Mouse (Mus musculus) urinary bladder, postnatal 36 days (tissue): Measurements from ENCODE around the gene Gmnn.
"Not testable (repeated sequence)": the region's sequence is repeated elsewhere in the genome, so short reads cannot be mapped to it uniquely, and the experiment has no call there.

Experiments
- DNase-seq, 2 experiments: peaks; one replicate each; pipeline ENCODE4 v3.0.0; 2022; ENCODE audit warnings: low spot score in 2 of 2, mixed read lengths in 1 of 2

Gmnn gene

DNA sequence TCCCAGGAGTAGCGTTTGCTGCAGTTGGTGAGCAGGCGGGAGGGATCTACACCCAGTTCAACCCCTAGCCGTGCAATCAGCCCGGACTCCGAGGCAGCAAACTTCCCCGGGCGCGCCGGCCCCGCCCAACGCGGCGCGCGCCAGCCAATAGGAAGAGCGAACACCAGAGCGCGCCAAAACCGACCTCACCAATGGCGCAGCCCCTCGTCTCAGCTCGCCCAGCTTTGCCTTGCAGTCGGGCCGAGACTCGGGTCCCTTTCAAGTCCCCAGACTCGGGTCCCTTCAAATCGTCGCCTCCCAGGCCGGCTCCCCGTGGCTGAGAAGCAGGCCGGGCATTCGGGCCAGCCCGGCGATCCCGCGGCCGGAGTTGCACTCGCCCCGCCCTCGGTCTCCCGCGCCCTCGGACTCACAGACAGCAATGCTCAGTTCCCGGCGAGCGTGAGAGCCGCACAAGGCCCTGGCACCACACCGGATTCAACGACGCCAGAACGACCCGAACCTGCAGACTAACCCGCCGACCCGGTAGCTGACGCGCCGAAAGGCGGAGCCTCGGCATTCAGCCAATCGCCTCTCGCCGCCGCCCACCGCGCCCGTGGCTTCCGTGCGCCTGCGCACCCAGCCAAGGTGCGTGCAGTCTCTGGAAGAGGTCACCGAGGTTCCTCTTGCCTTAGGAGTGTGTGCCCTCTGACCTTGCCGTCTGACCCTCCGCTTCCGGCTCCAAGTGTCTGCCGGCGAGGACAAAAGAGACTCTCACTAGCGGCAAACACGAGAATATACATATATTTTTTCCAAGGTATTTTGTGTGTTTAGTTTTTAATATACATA lies at the start of gene Gmnn:
Gene Gmnn, minus strand, starts transcription at position 521 of the 825 bp plus-strand sequence.
- DNase-seq = peak; percentile 84 to 87

GRCm38 (mm10) chr13:24806079-24806478 lies 44.4 kb upstream of the Gmnn start:
- DNase-seq = no peak

DNA sequence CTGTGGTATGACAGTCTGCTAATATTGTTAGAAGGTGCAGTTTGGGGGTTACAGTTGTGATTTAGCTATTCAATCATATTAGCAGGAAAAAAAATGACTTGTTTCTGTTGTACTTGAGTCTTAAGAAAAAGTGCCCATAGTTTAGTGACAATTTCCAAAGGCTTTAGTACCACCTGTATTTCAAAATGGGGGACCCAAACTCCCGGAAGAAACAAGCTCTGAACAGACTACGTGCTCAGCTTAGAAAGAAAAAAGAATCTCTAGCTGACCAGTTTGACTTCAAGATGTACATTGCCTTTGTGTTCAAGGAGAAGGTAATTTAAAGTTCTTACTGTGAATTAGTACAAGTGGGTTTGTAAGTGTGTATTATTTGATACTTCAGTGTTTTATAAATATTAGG lies 41.5 kb upstream of the Gmnn start:
- no peak for DNase-seq

GRCm38 (mm10) chr13:24802131-24802691 lies 40.5 kb upstream of the Gmnn start:
- peak in 1 of 2 experiments; percentile 15 for DNase-seq

DNA sequence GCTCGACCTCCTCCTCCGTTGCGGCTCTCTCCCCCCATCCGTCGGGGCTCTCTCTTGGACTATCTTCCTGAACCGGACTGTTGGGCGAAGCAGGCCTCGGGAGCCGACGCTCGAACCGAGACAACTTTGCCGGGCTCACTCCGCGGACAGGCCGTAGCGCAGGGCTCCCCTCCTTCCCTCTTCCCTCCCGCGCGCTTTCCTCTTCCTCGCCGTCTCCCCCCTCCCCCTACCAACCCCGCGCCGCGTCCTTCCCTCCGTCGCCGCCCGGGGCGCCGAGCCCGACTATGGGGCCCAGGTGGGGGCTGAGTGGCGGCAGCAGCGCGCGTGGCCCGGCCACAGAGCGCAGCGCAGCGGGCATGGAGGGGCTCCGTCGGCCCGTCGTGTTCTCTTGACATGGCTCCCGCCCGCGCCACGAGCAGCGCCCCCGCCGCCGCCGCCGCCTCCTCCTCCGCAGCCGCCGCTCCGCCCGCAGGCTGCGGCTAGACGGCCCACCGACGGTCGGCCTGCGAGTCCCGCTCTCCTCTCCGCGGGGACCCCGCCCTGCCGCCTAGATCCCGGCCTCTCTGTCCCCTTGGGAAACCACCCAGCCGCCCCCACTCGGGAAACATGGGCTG lies 39.7 kb upstream of the Gmnn start, which contains the start of gene BC005537:
Gene BC005537, plus strand, starts transcription at position 350 of the 614 bp plus-strand sequence.
- DNase-seq = peak in 1 of 2 experiments; percentile 37

DNA sequence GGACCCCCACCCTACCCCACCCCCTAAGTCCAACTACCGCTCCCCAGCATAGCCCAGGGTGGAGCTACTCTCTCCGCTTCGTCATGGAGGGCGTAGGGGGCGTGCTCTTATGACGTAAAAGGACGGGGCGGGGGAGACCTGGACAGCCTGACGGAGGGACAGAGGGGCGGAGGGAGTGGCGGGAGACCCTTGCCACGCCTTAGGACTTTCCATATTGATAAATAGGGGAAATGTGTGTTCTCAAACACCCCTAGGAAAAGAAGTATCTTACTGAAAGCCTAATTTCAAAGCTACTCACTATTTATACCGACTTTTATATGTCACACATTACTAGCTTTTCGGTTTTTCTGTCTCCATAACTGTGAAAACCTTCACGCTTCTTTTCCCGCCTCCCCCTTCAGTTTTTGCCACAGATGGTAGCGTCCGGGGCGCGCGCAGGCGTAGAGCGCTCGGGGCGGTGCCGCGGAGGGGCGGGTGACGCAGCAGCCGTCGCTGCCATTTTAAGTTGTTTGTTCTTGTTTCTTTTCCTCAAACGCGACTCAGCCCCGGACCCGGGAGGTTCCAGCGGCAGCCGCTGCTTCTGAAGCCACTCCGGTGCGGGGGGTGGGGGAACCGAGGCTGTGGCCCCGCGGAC lies 39.1 kb upstream of the Gmnn start:
- peak; percentile 96 to 98 for DNase-seq

GRCm38 (mm10) chr13:24799925-24800673 lies 38.4 kb upstream of the Gmnn start:
- peak; percentile 22 to 52 for DNase-seq

- no peak for DNase-seq
Observed at GRCm38 (mm10) chr13:24799378-24799777, 37.7 kb upstream of the Gmnn start.

GRCm38 (mm10) chr13:24798686-24799085 lies 37.0 kb upstream of the Gmnn start:
- no peak for DNase-seq

- peak in 1 of 2 experiments; percentile 18 for DNase-seq
Observed at GRCm38 (mm10) chr13:24792411-24793045, 30.8 kb upstream of the Gmnn start.

- peak in 1 of 2 experiments; percentile 55 for DNase-seq
Observed at GRCm38 (mm10) chr13:24791349-24791748, 29.6 kb upstream of the Gmnn start.

DNA sequence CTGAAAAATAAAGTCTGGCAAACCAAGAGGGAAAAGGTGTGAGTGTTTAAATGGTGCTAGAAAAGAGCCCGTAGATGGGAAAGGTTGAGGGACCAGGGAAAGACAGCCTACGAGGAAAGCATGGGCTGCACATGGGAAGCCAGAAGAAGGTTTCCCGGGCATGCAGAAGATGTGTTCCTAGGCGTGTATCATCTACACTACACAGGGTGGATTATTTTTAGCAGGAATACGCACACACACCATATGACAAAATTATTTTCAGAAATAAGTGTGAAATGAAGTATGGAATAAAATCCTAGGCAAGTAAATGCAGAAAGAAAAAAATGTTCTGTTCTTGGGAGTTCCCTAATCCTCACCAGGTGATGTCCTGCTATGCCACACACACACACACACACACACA lies 25.8 kb upstream of the Gmnn start:
- no peak for DNase-seq

GRCm38 (mm10) chr13:24786014-24786490 lies 24.3 kb upstream of the Gmnn start:
- no peak for DNase-seq

- peak; percentile 34 to 43 for DNase-seq
Observed at GRCm38 (mm10) chr13:24781916-24782315, 20.2 kb upstream of the Gmnn start.

DNA sequence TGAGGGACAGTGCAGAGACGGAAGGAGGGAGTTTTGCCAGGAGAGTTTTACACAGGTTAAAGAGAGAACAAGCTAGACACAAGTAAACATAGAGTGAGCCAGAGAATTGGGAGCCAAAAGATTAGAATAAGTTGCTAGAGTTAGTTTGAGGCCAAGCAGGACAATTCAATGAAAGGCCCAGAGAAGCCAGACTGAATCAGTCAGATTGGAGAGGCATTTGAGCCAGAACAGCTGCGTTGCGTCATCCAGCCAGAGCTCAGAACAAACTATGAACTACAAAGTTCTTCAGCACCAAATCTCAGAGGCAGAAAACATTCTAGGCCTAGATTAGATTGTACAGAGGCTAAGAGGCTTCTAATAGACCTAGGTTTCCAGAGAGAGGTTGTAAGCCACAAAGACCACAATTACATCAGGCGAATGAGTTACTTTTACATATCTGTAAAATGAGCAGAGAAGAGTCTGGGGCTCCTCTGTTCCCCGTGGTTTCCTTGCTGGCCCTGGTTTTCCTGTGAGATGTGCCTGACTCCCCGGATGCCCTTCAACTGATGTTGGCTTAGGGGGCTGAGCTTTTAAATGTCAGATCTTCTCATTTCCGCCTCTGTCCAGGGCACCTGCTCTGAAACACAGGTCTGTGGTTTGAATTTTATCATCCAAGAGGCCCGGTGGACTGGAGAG lies 17.1 kb upstream of the Gmnn start:
- no peak for DNase-seq

- DNase-seq = no peak
Observed at GRCm38 (mm10) chr13:24778026-24778425, 16.3 kb upstream of the Gmnn start.

GRCm38 (mm10) chr13:24776146-24776844 lies 14.6 kb upstream of the Gmnn start:
- peak; percentile 23 to 28 for DNase-seq

GRCm38 (mm10) chr13:24771482-24771881 lies 9.8 kb upstream of the Gmnn start:
- DNase-seq = not testable (repeated sequence)

DNA sequence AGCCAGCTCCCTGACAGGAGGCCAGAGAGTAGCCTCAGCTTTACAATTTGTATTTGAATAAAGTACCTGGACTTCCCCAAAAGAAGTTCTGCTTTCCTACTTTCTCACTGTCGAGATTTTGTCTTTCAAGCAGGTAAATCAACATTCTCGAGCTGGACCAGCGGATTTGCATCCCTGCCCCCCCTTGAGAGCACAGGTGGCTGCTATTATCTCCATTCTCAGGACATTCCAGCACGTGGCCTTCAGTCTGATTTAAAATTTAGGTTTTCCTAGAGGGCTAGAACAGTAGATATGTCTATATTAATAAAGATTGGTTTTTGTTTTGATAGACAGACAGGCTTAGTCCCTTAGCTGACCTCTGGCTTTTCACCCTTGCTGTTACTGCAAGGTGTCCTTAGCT lies 6.1 kb upstream of the Gmnn start:
- DNase-seq = not testable (repeated sequence)

DNA sequence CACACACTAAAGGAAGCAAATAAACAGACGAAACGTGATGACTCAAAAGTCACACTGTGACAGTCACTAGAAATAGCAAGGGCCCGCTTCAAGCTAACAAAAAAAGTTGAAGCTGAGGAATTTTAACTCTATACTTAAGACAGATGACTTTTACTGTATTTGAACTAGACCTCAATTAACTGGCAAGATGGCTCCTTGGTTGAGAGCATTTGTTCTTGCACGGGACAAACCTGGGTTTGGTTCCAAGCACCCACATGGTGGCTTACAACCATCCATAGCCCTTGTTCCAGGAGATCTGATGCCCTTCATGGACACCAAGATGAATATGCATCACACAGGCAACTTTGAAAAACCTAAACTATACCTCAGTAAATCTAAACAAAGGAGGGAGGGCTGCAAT lies 531 bp upstream of the Gmnn start:
- DNase-seq = no peak
